Mouse (Mus musculus) mature B cell (primary cell): ENCODE data around the gene Slc34a3.

ENCODE experiments used
- in situ Hi-C: fragments of 300-500 bp; cut with MboI; formaldehyde crosslinking; loops from 2 replicates; pipeline ENCODE4 v1.14.3; 2019

The Slc34a3 gene

DNA sequence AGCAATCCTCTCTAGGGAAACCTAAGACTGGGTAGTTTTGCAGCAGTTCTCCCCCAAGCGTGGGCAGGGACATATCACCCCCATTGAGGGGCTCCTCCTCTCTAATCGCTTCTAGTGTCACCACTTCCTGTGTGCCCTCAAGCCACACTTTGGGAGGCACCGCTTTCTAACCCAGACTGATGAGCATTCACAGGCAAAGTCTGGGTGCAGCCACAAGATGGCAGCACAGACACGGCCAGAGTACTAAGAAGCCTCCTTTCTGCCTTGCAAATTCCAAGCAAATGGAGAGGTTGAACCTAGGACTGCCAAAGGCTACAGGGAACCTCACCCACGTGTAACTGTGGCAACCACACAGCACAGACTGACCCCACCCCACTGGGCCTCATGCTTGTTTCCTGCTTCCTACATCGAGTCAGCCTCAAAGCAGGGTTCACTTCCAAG lies 40.8 kb downstream of the Slc34a3 start:
- in situ Hi-C loops: no loop called here

DNA sequence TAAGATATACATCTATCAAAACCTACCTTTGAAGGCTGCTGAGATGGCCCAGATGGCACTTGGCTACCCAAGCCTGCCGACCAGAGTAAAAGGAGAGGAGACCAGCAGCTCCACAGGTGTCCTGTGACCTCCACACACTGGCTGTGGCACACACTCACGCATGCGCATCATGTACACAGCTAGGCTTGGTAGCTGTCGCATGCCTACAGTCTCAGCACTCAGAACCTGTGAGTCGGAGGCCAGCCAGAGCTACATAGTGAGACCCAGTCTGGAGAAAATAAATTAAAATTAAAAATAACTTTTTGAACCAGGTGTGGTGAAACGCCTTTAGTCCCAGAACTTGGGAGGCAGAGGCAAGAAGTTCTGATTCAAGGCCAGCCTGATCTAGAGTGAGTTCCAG lies 46.3 kb downstream of the Slc34a3 start:
- in situ Hi-C loops: no loop called here

DNA sequence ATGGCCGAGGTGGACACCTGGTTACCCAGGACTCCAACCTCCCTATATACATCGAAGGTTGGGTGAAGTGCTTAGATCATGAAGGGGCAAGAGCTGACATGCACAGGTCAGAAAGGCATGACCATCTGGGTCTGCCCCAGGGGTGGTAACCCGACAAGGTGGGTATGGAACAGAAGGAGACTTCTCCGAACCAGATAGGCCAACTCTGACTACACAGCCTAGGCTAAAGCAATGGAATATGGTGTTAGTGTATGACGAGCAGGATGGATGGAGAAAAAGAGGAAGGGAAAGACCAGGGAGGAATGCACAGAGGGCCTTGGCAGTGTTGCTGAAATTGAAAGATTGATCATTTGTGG lies 47.6 kb downstream of the Slc34a3 start:
- in situ Hi-C loops: no loop called here

DNA sequence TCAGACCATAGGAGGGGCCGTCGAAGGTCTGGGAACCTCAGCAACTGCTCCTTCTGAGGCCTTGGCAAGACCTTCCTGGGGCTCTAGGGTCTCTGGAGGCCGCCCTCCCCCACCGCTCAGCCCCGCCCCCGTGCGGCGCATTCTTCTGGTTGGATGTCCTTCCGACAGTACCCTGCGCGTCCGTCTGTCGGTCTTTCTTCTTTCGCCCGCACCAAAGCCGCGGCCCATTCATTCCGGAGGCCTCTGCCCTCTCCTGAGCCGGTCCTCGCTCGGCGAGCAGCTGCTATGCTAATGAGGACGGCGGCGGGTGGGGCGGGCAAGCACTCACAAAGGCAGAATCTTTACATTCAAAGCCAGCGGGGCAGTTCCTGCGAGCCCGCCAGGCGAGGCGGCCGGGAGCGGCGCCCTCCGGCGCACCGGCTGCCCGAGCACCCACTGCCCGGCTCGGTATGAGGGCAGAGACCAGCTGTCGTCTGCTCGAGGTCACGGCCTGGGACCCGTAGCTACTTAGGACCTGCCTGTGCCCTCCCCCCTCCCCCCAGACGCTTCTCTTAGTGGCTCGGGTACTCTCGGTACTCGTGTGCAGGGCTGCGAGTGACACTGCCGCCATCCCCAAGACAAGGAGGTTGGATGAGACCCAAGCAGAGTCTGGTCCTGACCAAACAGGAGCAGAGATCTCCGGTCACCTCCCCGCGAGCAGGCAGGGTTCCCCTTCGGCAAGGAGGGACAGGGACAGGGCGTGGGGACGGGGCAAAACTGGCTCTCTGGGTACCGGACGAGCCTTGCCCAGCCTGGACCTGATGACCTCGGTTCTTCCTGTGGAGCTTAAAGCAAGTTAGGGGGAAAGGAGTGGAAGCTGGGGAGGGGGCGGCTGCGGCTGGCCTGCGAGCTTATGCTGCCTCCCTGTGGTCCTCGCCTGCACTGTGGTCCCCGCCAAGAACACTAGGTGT lies 48.3 kb downstream of the Slc34a3 start:
- in situ Hi-C loops: no loop called here

DNA sequence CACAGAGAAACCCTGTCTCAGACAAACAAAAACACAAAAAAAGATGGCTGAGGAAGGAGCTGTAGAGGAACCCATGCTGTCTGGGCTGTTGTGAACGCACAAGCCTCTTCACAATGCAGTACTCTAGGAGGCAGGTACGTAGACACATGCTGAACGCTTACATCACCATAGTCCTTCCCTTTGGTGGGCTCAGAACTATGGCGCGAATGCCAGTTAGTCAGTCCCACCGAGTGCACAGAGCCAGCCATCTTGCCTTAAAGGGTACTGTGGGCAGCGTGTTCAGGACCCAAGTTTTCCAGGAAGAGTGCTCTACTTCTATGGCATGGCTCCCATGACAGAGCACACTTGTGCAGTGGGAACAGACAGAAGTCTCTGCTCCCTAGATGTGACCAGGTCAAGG lies 49.7 kb downstream of the Slc34a3 start:
- in situ Hi-C loops: no loop called here

DNA sequence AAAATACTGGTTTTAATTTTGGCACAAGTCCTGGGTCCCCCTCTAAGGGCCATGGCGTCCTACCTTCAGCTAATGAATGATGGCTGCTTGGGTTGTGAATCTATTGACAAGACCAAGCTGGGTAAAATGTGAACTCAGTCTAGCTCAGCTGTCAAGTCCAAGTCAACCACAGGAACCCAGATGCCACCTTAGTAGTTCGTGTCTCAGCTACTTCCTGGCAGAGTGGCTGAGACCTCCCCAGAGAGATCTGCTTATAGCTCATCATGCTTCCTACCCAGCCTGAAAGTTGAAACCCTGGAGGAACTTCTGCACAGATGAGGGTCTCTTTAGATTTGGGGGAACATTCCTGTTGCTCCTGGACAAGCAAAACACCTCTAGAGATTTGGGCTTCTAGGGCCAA lies 50.8 kb downstream of the Slc34a3 start:
- in situ Hi-C loops: no loop called here

DNA sequence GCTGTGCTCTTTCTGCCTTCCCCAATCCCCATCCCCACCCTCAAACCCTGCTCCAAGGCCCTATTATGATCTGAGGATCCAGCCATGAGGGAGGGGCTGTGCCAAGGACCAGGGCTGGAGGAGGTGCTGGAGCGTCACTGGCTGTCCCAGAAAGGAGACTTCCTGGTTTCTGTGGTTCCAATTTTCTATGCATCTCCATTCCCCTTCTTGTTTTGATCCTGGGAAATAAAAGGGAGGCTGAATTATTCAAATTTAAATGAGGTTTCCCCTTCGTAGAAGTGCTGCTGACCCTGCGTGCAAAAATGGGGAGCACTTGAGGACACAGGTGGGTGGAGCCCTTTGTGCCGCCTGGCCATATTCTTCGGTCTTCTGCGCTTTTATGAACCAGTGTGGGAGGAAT lies 51.5 kb downstream of the Slc34a3 start:
- in situ Hi-C loops: no loop called here

DNA sequence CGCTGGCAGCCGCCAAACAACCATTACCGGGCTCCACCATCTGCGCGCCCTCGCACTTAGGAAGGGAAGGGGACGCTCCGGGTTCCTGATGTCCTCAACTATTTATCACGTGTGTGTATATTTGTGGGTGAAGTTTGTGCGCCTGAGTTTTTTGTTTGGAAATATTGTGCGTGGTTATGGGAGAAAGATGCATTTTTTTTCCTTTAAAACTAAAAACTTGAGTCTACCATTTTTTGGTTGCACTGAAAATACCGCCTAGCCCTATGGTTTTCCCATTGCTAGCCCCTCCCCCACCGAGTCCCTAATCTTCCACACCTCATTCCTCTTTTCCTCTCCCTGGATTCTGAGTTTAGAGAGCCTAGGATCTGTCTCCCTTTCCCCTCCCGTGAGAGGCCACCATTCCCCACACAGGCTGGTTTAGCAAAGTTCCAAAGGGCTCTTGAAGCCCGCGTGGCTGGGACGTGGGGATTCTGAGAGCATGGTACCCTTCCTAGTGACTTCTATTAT lies 52.2 kb downstream of the Slc34a3 start:
- in situ Hi-C loops: no loop called here

DNA sequence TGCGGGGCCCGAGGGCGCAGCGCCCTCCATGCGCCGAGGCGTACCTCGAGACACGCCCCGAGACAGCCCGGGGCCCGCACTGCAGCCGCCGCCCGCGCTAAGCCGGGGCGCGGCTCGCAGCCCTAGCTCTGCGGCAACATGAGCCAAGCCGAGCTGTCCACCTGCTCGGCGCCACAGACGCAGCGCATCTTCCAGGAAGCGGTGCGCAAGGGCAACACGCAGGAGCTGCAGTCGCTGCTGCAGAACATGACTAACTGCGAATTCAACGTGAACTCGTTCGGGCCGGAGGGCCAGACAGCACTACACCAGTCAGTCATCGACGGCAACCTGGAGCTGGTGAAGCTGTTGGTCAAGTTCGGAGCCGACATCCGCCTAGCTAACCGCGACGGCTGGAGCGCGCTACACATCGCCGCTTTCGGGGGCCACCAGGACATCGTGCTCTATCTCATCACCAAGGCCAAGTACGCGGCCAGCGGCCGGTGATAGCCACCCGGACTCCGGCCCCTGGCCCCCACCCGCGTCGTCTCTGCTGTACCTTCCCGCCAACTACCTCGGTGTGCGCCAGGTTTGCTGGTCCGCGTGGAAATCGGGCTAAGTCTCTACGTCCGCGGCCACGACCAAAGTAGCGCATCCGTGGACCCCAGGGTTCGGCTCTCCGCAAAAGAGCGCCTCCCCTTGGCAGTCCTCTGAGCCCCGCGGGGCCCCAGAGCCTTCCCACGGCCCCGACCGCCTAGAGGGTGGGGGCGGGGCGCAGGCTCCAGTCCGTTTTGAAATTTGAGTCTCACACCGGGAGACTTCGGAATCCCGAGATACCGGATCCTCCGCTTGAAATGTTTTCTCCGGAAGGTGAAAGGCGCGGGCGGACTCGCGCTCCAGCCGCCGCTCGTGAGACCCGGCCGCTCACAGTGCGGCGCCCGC lies 52.9 kb downstream of the Slc34a3 start:
- in situ Hi-C loops: no loop called here

DNA sequence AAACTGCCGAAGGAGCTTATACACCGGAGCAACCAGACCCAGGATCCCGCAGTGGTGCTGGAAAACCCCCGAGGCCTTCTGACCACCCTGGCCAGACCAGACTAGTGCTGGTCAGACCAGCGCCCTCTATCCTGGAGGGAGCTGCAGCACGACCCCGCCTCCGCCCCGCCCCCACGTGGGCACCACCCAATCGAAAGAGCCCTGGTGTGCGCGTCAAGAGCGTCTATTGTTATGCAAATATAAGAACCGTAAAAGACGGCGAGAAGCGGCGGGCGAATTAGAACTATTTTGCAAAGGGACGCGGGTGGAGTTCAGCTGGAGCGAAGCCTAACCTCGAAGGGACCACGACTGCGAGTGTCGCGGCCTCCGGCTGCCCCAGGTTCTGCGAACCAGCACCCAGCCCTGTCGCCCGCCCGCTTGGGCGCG lies 53.7 kb downstream of the Slc34a3 start, which contains the start of gene Nrarp:
Gene Nrarp, plus strand, starts transcription at position 281 of the 426 bp plus-strand sequence.
- in situ Hi-C loops: no loop called here

DNA sequence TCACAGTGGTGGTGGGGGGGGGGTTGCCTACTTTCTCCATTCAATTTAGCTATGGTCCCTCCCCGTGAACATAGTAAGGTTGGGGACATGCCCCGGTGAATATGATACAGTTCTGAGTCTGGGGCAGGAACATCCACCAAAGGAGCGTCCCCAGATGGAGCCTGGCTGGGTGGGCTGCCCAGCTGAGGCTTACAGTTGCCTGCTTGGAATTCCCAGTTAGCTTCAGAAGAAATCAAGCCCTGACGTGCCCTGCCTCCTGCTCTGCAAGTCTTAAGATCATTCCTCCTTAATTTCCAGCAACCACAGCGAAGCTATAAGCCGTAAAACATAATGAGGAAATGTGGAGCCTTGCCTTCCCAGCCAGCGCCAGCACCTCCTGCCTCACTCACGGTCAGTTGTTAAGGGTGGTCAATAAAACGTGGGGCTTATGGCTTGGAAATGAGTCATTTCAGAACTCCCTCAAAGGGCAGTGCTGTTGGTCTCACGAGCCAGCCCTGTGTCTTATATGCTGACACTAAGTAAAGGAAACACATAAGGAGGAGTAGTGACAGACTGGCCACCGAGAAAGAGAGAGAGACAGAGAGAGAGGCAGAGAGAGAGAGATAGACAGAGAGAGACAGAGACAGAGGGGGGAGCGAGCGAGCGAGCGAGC lies 54.5 kb downstream of the Slc34a3 start:
- in situ Hi-C loops: no loop called here
